Mouse (Mus musculus): ENCODE data around the gene Hpca.
A peak's percentile ranks its signal among the peaks of the same experiment; 100 is the strongest.

Gene Hpca

DNA sequence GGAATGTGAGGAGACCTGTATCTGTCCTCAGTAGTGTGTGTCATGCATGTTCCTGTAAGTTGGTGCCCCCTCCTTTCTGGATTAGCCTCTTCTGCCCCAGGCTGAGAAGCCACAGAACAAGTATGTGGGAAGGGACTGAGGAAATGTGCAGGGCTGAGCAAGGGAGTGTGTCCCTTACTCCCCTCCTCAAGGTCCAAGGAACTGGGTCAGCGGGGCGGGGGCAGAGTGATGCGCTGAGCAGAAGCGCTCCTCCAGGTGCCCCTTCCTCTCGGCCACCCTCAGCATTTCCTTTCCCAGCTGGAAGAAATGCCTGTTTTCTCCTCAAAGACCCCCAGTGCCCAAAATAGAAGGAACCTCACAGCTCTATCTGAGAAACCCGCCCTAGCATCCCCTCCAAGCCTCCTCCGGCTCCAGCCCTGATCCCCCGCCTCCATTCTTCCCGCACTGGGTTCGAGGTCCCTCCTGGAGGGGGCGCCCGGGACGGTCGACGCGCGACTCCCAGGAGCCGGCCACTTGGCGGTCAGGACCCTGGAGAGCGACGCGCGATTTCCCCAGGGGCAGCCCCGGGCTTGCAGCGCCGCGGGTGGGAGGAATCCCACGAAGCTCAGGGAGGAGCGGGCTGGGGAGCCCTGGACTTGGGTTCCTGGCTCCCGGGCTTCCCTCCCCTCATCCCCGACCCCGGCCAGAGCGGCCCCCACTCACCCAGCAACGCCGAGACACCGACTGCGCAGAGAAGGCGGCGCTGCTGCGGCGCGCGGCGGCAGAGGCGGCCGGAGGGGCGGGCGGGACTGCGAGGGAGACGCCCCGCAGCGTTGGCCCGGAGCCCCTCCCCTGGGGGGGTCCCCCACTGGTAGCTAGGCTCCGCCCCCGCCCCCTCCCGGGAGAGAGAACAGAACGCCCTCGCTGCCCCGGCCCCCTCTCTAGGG is 1.1 kb downstream of the Hpca start:
- H3K4me1 ChIP-seq (replicated peaks; ENCODE audit: low read depth, low read length) = peaks cover 50% of the 10 kb centered on the region
- peak overlapping the region; percentile 84 for H3K4me3 ChIP-seq (replicated peaks; ENCODE audit: low read length)
- peaks cover 88% of the 10 kb centered on the region for H3K27me3 ChIP-seq (ENCODE audit: insufficient read depth, low read length)
- TF ChIP-seq POU5F1 (IDR thresholded peaks at IDR 0.05; ENCODE audit: borderline replicate concordance, low read length) (no peak), NANOG (IDR thresholded peaks at IDR 0.05; ENCODE audit: borderline replicate concordance, low read length) (no peak), CTCF (conservative IDR thresholded peaks at IDR 0.05; ENCODE audit: low read length) (no peak; the same call in 1 of the 2 replicates)
- H3K9me3 ChIP-seq (ENCODE audit: low read length) = no peaks in the 10 kb centered on the region
- H3K36me3 ChIP-seq (ENCODE audit: insufficient read depth, low read length) = no peaks in the 10 kb centered on the region

DNA sequence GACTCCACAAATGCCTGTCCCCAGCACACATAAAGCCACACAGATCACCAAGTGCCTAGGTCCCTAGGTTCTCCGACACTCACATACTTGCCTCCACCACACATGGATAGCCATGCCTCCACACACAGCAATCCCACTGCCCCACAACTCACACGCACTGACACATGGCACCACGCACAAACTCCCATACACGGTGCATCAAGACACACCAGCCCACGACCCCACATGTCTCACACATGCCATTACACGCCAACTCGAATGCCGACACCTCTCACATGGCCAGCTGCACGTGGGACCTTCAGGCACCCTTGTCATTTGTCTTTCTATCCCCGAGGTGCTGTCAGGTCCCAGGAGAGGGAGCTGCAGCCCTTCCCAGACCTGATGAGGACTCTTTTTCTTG is 2.1 kb downstream of the Hpca start:
- H3K4me3 ChIP-seq (replicated peaks; ENCODE audit: low read length) = no peak overlapping the region
- TF ChIP-seq CTCF (conservative IDR thresholded peaks at IDR 0.05; ENCODE audit: low read length) = no peak
- TF ChIP-seq POU5F1 (IDR thresholded peaks at IDR 0.05; ENCODE audit: borderline replicate concordance, low read length) = no peak
- no peak for TF ChIP-seq NANOG (IDR thresholded peaks at IDR 0.05; ENCODE audit: borderline replicate concordance, low read length)
- H3K9me3 ChIP-seq (ENCODE audit: low read length) = no peaks in the 10 kb centered on the region
- H3K4me1 ChIP-seq (replicated peaks; ENCODE audit: low read depth, low read length) = peaks cover 39% of the 10 kb centered on the region
- H3K27me3 ChIP-seq (ENCODE audit: insufficient read depth, low read length) = peaks cover 89% of the 10 kb centered on the region
- no peaks in the 10 kb centered on the region for H3K36me3 ChIP-seq (ENCODE audit: insufficient read depth, low read length)

DNA sequence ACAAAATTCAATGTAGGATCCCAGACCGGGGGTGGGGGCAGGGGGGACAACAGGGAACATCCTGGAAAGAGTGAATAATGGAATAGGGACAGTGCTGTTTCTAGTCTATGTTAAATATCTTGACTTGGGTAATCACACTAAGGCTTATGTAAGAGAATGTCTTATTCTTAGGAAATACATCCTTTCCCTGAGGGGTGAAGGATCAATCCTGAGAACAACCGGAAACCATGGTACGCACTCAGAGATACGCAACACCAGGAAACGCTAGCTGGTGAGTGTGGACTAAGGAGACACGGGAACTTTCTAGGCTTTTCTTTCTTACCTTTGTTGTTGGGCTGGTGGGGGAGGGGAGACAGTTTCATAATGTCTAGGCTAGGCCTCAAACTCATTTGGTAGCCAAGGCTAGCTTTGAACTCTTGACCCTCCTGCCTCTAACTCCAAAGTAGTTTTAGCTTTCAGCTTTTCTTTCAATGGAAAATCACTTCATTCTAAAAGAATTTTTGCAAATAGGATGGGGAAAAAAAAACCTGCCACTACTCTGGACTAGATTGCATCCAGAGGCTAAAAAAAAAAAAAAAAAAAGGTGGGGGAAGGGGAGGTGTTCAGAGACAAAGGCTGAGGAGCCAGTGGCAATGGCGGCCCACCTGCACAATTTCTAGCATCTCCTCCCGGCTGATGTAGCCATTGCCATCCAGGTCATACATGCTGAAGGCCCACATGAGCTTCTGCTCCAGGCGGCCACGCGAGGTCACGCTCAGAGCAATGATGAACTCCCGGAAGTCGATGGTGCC is 3.9 kb downstream of the Hpca start:
- Histone ChIP-seq H3K36me3 (ENCODE audit: insufficient read depth, low read length) (no peaks in the 10 kb centered on the region), H3K4me3 (replicated peaks; ENCODE audit: low read length) (peak overlapping the region; percentile 57), H3K9me3 (ENCODE audit: low read length) (no peaks in the 10 kb centered on the region), H3K27me3 (ENCODE audit: insufficient read depth, low read length) (peaks cover 89% of the 10 kb centered on the region), H3K4me1 (replicated peaks; ENCODE audit: low read depth, low read length) (peaks cover 45% of the 10 kb centered on the region)
- no peak for TF ChIP-seq NANOG (IDR thresholded peaks at IDR 0.05; ENCODE audit: borderline replicate concordance, low read length)
- no peak for TF ChIP-seq POU5F1 (IDR thresholded peaks at IDR 0.05; ENCODE audit: borderline replicate concordance, low read length)
- TF ChIP-seq CTCF (conservative IDR thresholded peaks at IDR 0.05; ENCODE audit: low read length) = no peak

DNA sequence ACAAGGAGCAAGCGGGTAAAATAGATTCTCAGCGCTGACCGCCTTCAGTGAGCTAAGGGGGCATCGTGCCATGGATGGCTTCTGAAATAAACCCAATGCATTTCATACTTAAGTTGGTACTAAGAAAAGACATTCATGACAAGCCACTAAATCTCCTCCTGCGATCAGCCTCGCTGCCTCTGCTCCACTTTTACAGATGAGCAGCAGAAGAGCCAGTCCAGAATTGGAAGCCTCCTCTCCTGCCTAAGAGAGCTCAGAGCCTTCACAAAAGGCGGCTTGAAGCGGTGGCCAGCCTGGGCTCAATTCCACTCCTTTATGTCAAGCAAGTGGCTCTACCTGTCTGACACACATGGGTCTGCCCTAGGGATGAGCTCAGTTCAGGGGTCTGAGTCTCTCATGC is 5.1 kb downstream of the Hpca start:
- Histone ChIP-seq H3K4me1 (replicated peaks; ENCODE audit: low read depth, low read length) (peaks cover 45% of the 10 kb centered on the region), H3K9me3 (ENCODE audit: low read length) (no peaks in the 10 kb centered on the region), H3K4me3 (replicated peaks; ENCODE audit: low read length) (no peak overlapping the region), H3K36me3 (ENCODE audit: insufficient read depth, low read length) (no peaks in the 10 kb centered on the region), H3K27me3 (ENCODE audit: insufficient read depth, low read length) (peaks cover 88% of the 10 kb centered on the region)
- no peak for TF ChIP-seq POU5F1 (IDR thresholded peaks at IDR 0.05; ENCODE audit: borderline replicate concordance, low read length)
- TF ChIP-seq CTCF (conservative IDR thresholded peaks at IDR 0.05; ENCODE audit: low read length) = no peak
- no peak for TF ChIP-seq NANOG (IDR thresholded peaks at IDR 0.05; ENCODE audit: borderline replicate concordance, low read length)

DNA sequence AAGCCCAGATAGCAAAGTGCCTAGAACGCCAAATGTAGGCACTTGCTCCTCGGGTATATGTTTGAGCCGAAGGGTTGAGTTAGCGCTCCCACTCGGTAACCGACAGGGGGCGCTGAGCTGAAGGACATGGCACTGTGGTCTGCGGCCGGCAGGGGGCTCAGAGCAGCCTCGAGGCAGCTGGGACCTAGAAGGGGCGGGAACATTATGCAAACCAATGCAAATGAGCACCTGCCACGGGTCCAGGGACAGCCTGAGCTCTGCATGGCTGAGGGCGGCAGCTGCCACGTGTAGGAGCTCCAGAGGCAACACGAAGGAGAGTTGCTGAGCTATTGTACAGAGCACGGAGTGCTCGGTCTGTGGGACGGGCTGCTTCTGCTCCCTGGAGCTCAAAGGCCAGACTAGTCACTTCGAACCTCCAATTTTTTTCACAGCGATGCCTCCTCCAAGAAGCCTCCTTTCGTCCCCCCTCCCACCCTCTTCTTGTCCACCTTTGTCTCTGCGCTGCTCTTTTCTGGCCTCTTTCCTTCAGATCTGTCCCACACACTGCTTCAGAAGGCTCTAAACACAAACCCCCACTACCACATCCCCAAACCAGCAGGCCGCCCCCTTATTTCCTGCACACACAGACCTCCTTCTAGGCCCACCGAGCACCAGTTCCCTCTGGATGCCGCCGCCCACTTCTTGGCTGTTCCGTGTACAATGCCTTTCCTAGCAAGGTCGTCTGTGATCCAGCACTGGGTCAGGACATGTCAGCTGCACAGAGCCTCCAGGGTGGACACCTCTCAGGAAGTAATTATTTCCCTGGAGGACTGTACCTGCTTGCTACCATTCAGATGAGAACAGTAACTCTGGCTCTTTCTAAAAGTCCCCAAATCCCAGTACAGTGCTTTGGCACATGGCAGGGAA is 8.5 kb downstream of the Hpca start:
- peak overlapping the region; percentile 52 for H3K4me3 ChIP-seq (replicated peaks; ENCODE audit: low read length)
- no peaks in the 10 kb centered on the region for H3K36me3 ChIP-seq (ENCODE audit: insufficient read depth, low read length)
- H3K27me3 ChIP-seq (ENCODE audit: insufficient read depth, low read length) = peaks cover 76% of the 10 kb centered on the region
- no peaks in the 10 kb centered on the region for H3K9me3 ChIP-seq (ENCODE audit: low read length)
- TF ChIP-seq POU5F1 (IDR thresholded peaks at IDR 0.05; ENCODE audit: borderline replicate concordance, low read length) (no peak), CTCF (conservative IDR thresholded peaks at IDR 0.05; ENCODE audit: low read length) (peak; percentile 95)
- H3K4me1 ChIP-seq (replicated peaks; ENCODE audit: low read depth, low read length) = peaks cover 42% of the 10 kb centered on the region

DNA sequence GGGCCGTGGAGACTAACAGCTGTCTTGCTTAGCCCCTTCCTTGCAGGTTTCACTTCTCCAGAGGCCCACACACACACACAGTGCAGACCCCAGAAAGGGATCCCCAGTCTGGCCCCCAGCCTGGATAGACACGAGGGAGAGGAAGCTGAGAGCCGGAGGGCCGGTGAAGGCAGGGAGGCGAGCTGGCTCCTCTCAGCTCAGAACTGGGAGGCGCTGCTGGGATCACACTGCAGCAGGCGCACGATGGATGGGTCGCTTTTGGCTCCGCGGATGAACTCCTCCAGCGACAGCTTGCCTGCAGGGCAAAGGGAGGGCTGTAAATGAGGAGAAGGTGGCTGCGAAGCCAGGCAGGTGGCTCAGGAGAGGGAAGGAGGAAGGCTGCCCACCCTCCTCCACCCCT is 9.6 kb downstream of the Hpca start:
- Histone ChIP-seq H3K9me3 (ENCODE audit: low read length) (no peaks in the 10 kb centered on the region), H3K27me3 (ENCODE audit: insufficient read depth, low read length) (peaks cover 78% of the 10 kb centered on the region), H3K4me3 (replicated peaks; ENCODE audit: low read length) (peak overlapping the region; percentile 49), H3K36me3 (ENCODE audit: insufficient read depth, low read length) (no peaks in the 10 kb centered on the region), H3K4me1 (replicated peaks; ENCODE audit: low read depth, low read length) (peaks cover 50% of the 10 kb centered on the region)
- TF ChIP-seq POU5F1 (IDR thresholded peaks at IDR 0.05; ENCODE audit: borderline replicate concordance, low read length) (no peak), NANOG (IDR thresholded peaks at IDR 0.05; ENCODE audit: borderline replicate concordance, low read length) (no peak), CTCF (conservative IDR thresholded peaks at IDR 0.05; ENCODE audit: low read length) (no peak)

DNA sequence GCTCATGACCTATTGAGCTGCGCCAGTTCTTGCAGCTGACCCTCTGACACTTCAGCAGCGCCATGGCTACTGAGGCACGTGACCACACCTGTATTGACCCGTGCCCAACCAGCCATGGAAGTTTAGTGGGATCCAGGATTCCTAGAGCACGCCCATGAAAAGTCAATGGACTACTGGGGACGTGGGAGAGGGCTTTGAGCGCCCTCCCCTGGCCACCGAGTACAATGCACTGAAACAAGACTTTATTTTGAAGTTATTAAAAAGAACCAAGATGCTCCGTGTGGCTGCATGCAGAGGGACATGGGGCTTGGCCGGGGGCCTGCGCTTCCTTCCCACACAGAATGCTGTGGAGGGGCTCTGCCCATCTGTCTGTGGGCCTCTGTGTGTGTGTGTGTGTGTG is 10.5 kb downstream of the Hpca start:
- H3K4me3 ChIP-seq (replicated peaks; ENCODE audit: low read length) = no peak overlapping the region
- peaks cover 56% of the 10 kb centered on the region for H3K4me1 ChIP-seq (replicated peaks; ENCODE audit: low read depth, low read length)
- TF ChIP-seq POU5F1 (IDR thresholded peaks at IDR 0.05; ENCODE audit: borderline replicate concordance, low read length) (no peak), CTCF (conservative IDR thresholded peaks at IDR 0.05; ENCODE audit: low read length) (peak; percentile 64)
- no peaks in the 10 kb centered on the region for H3K9me3 ChIP-seq (ENCODE audit: low read length)
- H3K27me3 ChIP-seq (ENCODE audit: insufficient read depth, low read length) = peaks cover 78% of the 10 kb centered on the region
- no peaks in the 10 kb centered on the region for H3K36me3 ChIP-seq (ENCODE audit: insufficient read depth, low read length)

DNA sequence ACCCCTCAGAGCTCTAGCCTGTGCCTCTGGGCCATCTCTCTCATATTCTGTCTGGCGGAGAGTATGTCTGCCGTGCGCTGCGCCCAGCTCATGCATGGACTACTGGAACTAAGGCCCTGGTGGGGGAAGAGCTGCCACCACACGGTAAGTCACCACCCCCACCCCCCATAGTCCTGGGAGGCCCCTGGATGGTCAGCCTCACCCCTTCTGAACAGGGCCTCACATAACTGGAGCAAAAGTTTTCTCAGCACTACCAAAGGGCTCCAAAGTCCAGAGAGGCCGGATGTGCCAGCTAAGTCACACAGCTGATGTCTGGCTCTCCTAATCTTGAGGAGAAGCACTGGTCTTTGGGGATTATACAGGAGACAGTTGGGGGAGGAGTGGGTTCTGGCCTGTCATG is 11.0 kb downstream of the Hpca start:
- Histone ChIP-seq H3K4me1 (replicated peaks; ENCODE audit: low read depth, low read length) (peaks cover 62% of the 10 kb centered on the region), H3K4me3 (replicated peaks; ENCODE audit: low read length) (no peak overlapping the region), H3K27me3 (ENCODE audit: insufficient read depth, low read length) (peaks cover 78% of the 10 kb centered on the region), H3K9me3 (ENCODE audit: low read length) (no peaks in the 10 kb centered on the region), H3K36me3 (ENCODE audit: insufficient read depth, low read length) (no peaks in the 10 kb centered on the region)
- no peak for TF ChIP-seq NANOG (IDR thresholded peaks at IDR 0.05; ENCODE audit: borderline replicate concordance, low read length)
- no peak for TF ChIP-seq CTCF (conservative IDR thresholded peaks at IDR 0.05; ENCODE audit: low read length)
- no peak for TF ChIP-seq POU5F1 (IDR thresholded peaks at IDR 0.05; ENCODE audit: borderline replicate concordance, low read length)

Data from E14TG2a.4 (cell line).